Mouse (Mus musculus): ENCODE data around the gene Cbx6.
A peak's percentile ranks its signal among the peaks of the same experiment; 100 is the strongest.

DNA sequence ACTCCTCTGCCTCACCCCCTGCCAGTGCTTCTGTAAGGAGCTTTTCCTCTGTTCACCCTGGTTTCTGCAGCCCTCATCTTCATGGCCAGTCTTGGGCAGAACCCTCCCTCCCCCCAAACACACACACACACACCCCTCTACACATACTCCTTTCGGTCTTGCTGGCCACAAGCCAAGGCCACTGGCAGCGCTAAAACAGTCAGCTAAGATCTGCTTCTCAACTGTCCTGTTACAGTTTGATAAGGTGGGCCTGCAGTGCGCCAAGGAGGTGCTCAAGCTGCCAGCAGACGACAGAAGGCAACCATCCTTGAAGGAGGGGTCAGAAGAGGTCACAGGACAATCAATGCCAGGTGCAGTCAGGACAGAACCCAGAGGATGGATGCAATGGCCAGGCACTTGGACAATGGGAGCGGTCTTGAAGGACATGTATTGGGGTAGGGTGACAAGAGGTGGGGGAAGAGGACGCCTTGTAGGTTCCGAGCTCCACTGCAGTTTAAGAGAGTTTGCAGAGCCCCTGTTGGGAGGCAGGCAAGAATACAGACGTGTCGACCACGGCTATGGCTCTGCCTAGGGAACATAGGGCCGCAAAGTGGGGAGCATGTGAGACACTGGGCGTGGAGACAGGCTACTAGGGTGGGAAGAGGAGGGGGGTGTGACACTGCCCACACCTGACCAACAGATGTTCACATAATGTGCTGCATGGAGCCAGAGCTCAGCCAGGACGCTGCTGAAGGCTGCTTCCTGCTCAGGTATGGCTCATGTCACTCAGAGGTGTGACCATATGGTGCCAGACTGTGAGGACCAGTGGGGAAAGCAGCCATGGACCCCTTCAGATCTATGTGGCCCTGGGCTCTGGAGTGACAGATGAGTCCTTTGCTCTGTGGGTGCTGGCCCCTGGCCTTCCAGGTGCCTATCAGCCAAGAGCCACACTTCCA, 12.0 kb downstream of the Cbx6 start:
- TF ChIP-seq CTCF (IDR thresholded peaks at IDR 0.05; ENCODE audit: extremely low read depth, insufficient read depth, low read length) (no peak), POLR2A (IDR thresholded peaks at IDR 0.05; ENCODE audit: extremely low read depth, insufficient read depth, low read length) (peak; percentile 9; the same call in 1 of the 2 replicates)
